Mouse (Mus musculus) gastrocnemius, postnatal 36 days (tissue): ENCODE measurements around the gene Spata20. TPM values are rescaled to one million over a fixed set of nuclear protein-coding genes. Genes with fewer than 3 reads are reported as not detected.
A peak's percentile ranks its signal among the peaks of the same experiment; 100 is the strongest.

Source experiments
- DNase-seq, 2 experiments: peaks; one replicate each; pipeline ENCODE4 v3.0.0; 2022
- intact Hi-C: fragments of 180-260 bp; cut with DNase I; formaldehyde crosslinking; loops from one replicate; pipeline ENCODE4 v1.15.1; 2025
- total RNA-seq, 2 experiments: library from RNA; stranded (reverse); gene quantifications; 2 replicates each; pipeline ENCODE4 v1.2.3; 2021

Spata20 gene
- total RNA-seq, 2 experiments from 2014 or later = not detected

- no peak for DNase-seq
- intact Hi-C loops = loop anchor here (2.0 kb wide), 2 partner anchors 63 to 145 kb away; no protein-coding TSS in a partner anchor
These were observed 2.1 kb downstream of the Spata20 start for GRCm38 (mm10) chr11:94483921-94484320.

DNA sequence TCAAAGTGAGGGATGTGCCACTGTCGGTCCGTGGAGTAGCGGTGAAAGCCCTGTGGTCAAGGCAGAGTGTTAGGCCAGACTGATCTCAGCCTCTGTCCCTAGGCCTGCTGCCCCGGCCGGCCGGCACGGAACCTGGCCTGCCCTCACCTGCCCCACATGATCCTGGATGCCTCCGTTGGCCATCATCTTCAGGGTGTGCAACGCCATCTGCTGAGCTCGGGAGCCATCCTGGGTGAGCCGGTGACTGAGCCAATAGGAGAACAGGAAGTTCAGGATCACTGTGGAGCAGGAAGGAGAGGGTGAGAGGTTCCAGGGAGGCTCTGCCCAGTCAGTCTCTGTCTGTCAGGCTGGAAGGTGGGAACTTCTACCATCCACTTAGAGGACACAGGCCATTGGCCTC is 2.5 kb downstream of the Spata20 start:
- no peak for DNase-seq
- intact Hi-C loops = loop anchor here (2.0 kb wide), 1 partner anchor 145 kb away; no protein-coding TSS in a partner anchor

DNA sequence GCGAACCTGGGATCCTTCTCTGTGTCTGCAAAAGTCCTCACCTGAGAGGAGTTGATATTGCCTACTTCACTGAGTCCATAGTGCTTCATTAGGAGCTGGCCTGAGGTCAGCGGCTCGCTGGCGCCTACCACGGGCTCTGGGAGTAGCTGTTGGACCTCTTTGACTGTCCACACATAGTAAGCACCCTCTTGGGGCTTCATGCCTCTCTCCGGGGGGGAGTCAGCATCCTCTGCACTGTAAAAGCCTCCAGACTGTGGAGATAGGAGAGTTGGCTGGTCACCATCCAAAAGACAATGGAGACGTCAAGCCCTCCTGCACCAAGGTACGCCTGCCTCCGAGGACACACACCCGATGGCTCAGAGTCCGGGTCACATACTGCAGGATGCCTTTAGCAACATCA is 3.2 kb downstream of the Spata20 start:
- no peak for DNase-seq
- intact Hi-C loops = loop anchor here (2.0 kb wide), 1 partner anchor 144 kb away; no protein-coding TSS in a partner anchor

DNA sequence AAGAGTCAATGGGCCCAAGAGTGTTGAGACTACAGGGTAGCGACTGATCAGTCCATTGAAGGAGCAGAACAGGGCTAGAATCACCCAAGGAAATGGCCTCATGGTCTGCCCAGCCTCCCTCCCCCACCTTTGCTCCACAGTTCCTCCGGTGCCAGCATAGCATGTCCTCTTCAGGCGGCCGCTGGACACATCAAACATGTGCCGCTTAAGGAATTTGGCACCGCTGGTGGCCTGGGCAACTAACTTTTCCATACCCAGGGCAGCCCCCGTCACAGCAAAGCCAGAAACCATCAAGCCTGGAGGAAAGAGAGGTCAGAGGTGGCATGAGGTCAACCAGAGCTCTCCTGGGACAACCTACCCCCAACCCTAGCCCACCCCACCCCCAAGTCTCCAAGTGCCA is 4.0 kb downstream of the Spata20 start:
- intact Hi-C loops = loop anchor here (2.0 kb wide), 1 partner anchor 143 kb away; no protein-coding TSS in a partner anchor
- no peak for DNase-seq

DNA sequence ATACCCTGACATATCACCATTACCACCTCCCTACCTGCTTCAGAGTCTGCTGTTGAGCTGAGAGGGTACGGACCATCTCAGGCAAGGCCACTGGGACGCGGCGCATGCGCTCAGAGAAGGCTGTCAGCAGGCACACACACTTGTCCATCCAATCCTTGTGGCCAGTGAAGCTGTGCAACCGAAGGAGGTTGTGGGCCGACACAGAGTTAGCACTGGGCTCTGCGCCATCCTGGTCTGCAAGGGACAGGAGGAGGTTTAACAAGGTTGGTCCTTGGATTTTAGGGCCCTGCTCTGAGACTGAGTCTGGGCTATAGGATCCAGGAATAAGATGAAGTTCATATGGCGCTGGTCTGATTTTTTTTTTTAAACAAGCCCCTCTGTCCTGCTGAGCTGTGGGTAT is 5.6 kb downstream of the Spata20 start:
- intact Hi-C loops = no loop called here
- no peak for DNase-seq

DNA sequence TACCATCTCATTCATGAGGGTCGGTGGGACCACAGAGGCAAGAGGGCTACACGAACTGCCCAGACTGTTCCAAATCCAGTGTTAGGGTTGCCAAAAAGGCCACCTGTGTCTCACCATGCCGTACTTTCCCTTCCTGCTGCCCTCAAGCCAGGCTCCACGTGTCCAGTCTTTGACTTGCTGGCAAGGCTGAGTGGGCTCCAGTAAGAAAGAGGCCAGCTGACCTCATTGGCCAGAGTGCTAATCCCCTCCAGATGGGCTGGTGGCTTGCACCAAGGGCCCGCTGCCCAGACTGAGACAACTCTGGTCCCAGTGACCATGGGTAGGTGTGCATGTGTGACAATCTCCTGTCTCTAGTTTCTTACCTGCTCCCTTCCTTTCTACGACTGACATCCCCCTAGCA is 8.3 kb downstream of the Spata20 start:
- intact Hi-C loops = no loop called here
- DNase-seq = no peak

DNA sequence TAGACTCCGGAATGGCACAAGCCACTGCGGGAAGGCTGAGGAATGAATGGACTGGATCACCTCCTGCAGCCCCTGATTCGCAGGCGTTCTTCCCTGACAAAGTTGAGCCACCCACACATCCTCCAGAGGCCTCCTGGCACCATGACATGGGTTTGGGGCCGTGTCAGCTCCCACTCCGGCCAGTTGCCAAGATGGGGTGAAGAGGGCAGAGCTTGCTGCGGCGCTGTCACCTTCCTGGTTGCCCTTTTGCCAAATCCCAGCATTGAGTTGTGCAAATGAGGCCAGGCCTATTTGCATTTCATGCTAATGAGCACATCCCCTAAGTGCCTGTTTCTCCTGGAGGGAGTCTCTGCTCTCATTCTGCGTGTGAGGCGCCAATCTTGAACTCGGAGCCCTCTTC is 10.3 kb downstream of the Spata20 start:
- intact Hi-C loops = no loop called here
- no peak for DNase-seq

- no peak for DNase-seq
- intact Hi-C loops = no loop called here
These were observed 11.5 kb downstream of the Spata20 start for GRCm38 (mm10) chr11:94474544-94474910.

DNA sequence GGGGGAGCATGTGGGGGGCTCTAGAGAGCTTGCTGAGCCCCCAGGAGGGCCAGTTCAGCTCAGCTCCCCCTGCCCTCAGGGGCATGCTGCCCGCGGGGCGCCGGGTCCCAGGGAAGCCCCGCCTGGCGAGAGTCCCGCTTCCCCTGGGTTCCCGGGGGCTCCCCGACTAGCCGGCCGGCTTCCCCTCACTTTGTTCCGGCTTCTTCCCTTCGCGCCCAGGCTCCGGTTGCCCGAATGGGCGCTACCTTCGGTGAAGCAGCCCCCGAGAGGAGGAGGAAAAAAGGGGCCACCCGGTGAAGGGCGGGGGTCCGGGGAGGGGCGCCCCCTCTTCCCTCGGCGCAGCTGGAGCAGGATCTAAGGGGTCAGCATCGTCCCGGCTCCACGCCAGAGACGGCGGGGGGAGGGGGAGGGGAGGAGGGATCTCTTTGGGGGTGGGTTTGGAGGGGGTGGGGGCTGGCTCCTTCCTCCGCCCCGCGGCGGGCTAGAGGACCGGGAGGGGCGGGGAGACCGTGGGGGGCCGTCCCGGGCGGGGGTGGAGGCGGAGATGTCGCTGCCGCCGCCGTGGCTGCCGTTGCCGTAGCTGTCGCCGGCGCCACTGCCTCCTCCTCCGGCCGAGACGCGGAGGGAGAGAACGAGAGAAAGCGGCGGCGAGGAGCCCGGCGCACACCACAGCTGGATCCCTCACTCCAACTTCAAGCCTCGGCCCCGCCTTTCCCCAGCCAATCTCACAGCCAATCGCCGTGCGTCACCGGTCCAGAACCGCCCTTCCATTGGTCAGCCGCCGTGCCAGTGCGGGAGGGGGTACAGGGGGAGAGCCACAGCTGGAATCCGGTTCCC is 12.1 kb downstream of the Spata20 start, which contains the start of gene Cacna1g:
Gene Cacna1g, minus strand, starts transcription at position 492 of the 837 bp plus-strand sequence.
- DNase-seq = peak; percentile 80 to 87
- intact Hi-C loops = no loop called here

GRCm38 (mm10) chr11:94472916-94473706 is 12.9 kb downstream of the Spata20 start:
- DNase-seq = no peak
- intact Hi-C loops = no loop called here

DNA sequence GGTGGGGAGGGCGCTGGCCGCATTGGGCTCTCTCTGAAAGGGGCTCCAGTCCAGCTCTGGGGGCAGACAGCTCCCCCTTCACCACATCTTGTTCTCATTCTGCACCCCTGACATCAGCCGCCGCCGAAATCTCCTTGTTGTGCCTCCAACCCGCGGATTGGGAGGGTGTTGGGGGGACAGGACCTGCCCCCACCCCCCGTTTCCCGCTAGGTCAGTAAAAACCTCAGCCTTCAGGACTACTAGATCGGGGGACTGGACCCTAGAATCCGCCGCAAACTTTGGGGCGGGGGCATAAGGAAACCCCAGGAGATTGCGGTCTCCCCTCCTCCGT is 13.4 kb downstream of the Spata20 start:
- intact Hi-C loops = no loop called here

DNA sequence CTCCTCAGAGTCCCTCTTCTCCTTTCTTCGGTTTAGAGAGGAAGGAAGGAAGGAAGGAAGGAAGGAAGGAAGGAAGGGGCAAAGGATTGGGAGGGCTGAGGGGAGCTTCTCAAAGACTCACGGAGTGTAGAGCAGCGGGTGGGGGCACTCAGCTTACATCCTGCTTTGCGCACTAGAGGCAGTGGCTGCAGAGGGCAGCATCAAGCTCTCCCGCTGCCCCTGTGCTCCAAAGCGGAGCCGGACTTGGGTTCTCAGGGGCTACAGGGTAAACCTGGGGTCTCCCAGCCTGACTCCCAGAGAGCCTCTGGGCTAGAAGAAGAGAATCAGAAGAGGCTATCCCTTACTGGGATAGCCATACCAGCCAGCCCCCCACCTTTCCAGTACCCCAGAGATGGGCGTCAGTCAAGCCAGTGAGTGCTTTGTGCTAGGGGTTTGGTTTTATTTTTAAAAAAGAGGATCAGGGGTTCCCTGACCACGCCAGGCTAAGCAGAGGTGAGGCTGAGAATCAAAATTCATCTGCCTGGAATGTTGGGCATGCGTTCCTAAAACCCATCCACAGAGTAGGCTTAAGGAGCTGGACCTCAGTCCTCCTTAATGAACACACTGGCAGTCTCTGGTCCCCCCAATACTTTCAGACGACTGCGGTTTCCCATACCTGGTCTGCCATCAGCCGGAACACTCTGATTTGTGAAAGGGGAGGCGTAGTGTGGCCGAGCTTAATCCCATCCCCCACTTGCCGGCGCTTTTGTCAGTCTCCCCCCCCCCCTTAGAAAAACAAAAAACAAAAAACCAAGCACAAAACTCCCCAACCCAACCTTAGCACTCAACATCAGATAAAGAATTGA is 14.0 kb downstream of the Spata20 start:
- intact Hi-C loops = no loop called here

More for the DNA sequence above, 13.4 kb downstream of the Spata20 start:
- DNase-seq = no peak

GRCm38 (mm10) chr11:94470391-94470790 is 15.6 kb downstream of the Spata20 start:
- intact Hi-C loops = no loop called here
- no peak for DNase-seq

More for the DNA sequence above, 14.0 kb downstream of the Spata20 start:
- no peak for DNase-seq

DNA sequence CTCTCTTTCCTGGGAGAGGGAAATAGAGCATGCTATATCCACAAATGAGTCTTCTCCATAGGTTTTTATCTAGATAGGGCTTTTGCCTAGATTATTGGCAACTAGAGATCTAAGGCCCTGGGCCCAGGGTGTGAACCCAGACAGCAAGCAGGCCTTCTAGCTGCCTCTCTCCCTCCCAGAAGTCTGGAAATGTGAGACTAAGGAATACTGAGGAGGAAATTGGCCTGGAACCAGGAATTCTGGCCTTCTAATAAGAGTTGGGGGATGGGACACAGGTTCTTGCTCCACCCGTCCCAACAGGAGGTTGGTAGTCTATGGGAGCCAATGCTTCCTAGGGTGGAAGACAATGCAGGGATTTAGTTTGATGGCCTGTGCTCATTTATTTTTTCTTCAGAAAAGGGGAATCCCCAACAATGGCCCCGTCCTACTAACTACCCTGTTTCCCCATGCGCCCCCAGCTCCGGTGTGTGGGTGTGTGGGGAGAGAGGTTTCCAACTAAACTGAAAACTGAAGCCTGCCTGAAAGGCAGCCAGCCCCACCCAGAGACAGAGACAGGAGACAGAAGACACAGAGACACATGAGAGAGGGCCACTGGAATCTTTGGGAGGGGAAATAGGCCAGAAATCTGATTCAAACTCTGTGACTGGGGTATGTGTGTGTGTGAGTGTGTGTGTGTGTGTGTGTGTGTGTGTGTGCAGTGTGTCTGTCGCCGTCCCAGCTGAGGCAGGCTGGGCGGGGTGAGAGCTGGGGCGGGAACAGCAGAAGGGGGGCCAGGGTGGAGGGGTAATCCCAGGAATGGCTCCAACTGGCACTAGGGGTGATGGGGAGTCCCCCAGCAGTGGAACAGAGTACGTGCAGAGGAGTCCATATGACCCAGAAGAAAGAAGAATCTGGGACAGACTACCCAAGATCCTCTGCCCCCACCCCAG is 16.6 kb downstream of the Spata20 start:
- no peak for DNase-seq
- intact Hi-C loops = no loop called here

DNA sequence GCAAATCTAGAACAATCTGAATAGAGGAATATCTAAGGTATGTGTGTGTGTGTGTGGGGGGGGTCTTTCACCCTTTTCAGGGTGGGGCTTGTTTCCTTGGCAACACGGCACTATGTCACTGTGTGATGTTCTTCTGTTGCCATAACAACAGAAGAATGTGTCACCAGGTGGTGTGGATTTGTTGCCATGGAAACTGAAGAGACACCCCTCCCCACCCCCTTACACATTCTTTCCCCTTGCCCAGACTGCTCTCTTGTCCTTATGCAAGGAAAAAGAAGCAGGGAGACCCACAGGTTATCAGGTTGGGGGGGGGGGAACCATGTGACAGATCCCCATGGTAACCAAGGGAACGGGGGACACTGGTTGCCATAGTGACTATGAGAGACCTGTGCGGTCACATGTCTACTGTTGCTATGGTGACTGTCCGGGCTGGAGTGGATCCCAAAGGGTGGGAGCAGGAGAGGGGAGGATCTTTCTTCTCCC is 17.4 kb downstream of the Spata20 start:
- intact Hi-C loops = no loop called here
- no peak for DNase-seq

DNA sequence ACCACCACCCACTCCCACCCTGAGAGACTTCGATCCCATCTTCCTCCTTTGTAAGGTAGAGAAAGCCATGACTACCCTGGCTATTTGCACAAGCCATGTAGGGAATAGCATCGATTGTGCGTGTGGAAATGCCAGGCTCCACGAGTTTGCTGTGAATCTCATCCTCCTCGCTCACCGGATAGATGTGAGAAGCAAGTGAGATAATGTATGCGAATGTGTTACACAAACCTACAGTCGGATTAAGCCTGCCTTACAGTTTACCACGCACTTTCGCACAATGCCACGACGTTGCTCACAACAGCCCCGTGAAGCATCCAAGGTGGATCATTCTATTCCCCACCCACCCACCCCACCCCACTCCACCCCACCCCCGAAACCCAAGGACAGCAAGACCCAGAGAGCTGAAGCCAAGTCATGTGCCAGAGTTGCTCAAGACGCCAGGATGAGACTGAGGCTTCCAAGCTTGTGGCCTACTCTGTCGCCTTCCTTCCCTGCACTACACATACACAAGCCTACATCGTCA is 19.6 kb downstream of the Spata20 start:
- no peak for DNase-seq
- intact Hi-C loops = no loop called here

- intact Hi-C loops = no loop called here
- DNase-seq = no peak
These were observed 21.8 kb downstream of the Spata20 start for GRCm38 (mm10) chr11:94464170-94464569.

DNA sequence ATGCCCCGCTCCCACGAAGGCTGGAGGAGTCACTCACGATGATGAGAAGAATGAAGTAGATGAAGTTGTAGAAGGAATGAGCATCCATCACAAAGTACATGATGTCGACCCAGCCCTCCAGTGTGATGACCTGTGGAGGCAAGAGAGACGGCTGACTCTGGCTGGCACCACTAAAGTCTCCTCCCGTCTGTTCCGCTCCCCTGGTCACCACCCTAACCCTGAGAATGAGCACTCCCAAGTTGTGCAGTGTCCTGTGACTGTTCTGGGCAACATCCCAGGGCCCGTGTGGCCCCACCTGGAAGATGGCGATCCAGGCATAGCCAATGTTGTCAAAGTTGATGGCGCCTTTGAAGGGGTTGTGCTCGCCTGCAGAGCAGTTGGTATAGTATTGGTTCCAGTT is 24.1 kb downstream of the Spata20 start:
- intact Hi-C loops = no loop called here

DNA sequence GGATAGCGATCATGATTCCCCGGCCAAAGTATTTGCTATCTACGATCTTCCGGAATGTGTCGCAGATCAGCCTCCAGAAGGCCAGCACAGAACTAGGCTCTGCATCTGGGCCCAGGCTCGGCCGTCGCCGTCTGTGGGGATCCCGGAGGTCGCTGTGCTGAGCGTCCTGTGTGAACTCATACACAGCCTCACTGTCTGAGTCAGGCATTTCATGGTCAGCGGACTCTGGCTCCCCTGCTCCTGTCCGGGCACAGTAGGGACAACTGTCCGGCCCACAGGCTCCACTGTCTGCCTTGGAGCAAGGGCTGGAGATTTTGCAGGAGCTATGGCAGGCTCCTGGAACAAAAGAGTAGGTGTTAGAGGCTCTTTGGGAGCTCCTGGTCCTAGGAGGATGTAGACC is 29.0 kb downstream of the Spata20 start:
- intact Hi-C loops = no loop called here
- DNase-seq = no peak

More for the DNA sequence above, 24.1 kb downstream of the Spata20 start:
- DNase-seq = no peak
